Mouse (Mus musculus) colon, adult 2 months (tissue): Measurements from ENCODE around the gene Vmn2r87. TPM values are rescaled to one million over a fixed set of nuclear protein-coding genes. Genes with fewer than 3 reads are reported as not detected.

ENCODE experiments used
- polyA plus RNA-seq: library from polyadenylated mRNA; depleted of rRNA; stranded (reverse); fragments of >200 nt; gene quantifications from 2 replicates; pipeline ENCODE4 v1.2.3, GENCODE M21; 2012; rRNA removed

Gene Vmn2r87
- not detected in 2 replicates for polyA plus RNA-seq

GRCm38 (mm10) chr10:130497296-130497695 lies at the start of gene Vmn2r87:
Gene Vmn2r87, minus strand, starts transcription at chr10:130497396.

GRCm38 (mm10) chr10:130455950-130456349 lies 41.2 kb downstream of the Vmn2r87 start, which contains the start of gene Vmn2r86:
Gene Vmn2r86, minus strand, starts transcription at chr10:130456050.

GRCm38 (mm10) chr10:130429603-130430002 lies 67.6 kb downstream of the Vmn2r87 start, which contains the start of gene Vmn2r85:
Gene Vmn2r85, minus strand, starts transcription at chr10:130429703.

Other genes with a start within 250 kb of the Vmn2r87 start
- not detected in 2 replicates for gene Neurod4, start 217.2 kb downstream of the Vmn2r87 start, polyA plus RNA-seq
- gene Tespa1, start 174.5 kb downstream of the Vmn2r87 start, polyA plus RNA-seq = 0.29 and 0.31 TPM in 2 replicates
- not detected in 2 replicates for gene Vmn2r84, start 103.1 kb downstream of the Vmn2r87 start, polyA plus RNA-seq
- gene Vmn2r85, start 67.7 kb downstream of the Vmn2r87 start, polyA plus RNA-seq = not detected in 2 replicates
- not detected in 2 replicates for gene Vmn2r86, start 41.3 kb downstream of the Vmn2r87 start, polyA plus RNA-seq